Mouse (Mus musculus) adrenal gland, postnatal 0 days (tissue): ENCODE data around the gene Nrap. TPM values are rescaled to one million over a fixed set of nuclear protein-coding genes. Genes with fewer than 3 reads are reported as not detected.

ENCODE experiments used
- polyA plus RNA-seq: library from polyadenylated mRNA; unstranded; fragments of >200 nt; fragmentation: Nextera tagmentation; extraction: Ambion mirVana; gene quantifications from 2 replicates; pipeline ENCODE4 v1.2.1, GENCODE M21; 2015

Gene Nrap
- 0.36 and 0.79 TPM in 2 replicates for polyA plus RNA-seq

GRCm38 (mm10) chr19:56389879-56390278 lies at the start of gene Nrap:
TSS of gene Nrap (minus strand) at chr19:56390037.

GRCm38 (mm10) chr19:56396669-56397621 lies 7.1 kb upstream of the Nrap start, which contains the start of gene Casp7:
TSS of gene Casp7 (plus strand) at chr19:56397129.

GRCm38 (mm10) chr19:56286866-56287265 lies 103.0 kb downstream of the Nrap start, which contains the start of gene Habp2:
TSS of gene Habp2 (plus strand) at chr19:56287137.

Other genes starting within 250 kb of the Nrap start
- gene Habp2, start 102.9 kb downstream of the Nrap start, polyA plus RNA-seq: 0.96 and 2.5 TPM in 2 replicates
- 14.0 and 18.4 TPM in 2 replicates for gene Casp7, start 7.1 kb upstream of the Nrap start, polyA plus RNA-seq
- gene Plekhs1, start 71.6 kb upstream of the Nrap start, polyA plus RNA-seq: 0.14 TPM in 1 of 2 replicates, not detected in the other
- 12.8 and 16.2 TPM in 2 replicates for gene Dclre1a, start 158.2 kb upstream of the Nrap start, polyA plus RNA-seq
- 5.2 and 7.7 TPM in 2 replicates for gene Nhlrc2, start 158.2 kb upstream of the Nrap start, polyA plus RNA-seq